In genomic region chr10:67383352-67383751, GRCm38 (mm10) we compare ENCODE assay signal across 17 mouse cellular contexts.
"Had no signal": no experiment of that assay in that cellular context is flagged by ENCODE, and none has a peak within 500 bp of the region (broad histone marks: within the 10 kb centered on the region; RNA-seq: fewer than 3 reads in every experiment).

No protein-coding gene starts in this region.

- H3K27me3 ChIP-seq: midbrain, embryonic 13.5 days; midbrain, embryonic 15.5 days; neural tube, embryonic 13.5 days; neural tube, embryonic 15.5 days had no signal

- H3K4me2 ChIP-seq: lung, embryonic 14.5 days; midbrain, embryonic 13.5 days; midbrain, embryonic 15.5 days; neural tube, embryonic 13.5 days; neural tube, embryonic 15.5 days had no signal

- H3K9me3 ChIP-seq: midbrain, embryonic 10.5 days; midbrain, embryonic 13.5 days; midbrain, embryonic 15.5 days; neural tube, embryonic 13.5 days; neural tube, embryonic 15.5 days had no signal

- H3K4me1 ChIP-seq: midbrain, embryonic 10.5 days; midbrain, embryonic 13.5 days; midbrain, embryonic 15.5 days; neural tube, embryonic 13.5 days; neural tube, embryonic 15.5 days had no signal

- ATAC-seq: midbrain, embryonic 13.5 days; midbrain, embryonic 15.5 days had no signal

- H3K27ac ChIP-seq: midbrain, embryonic 10.5 days; midbrain, embryonic 13.5 days; midbrain, embryonic 15.5 days; neural tube, embryonic 13.5 days; neural tube, embryonic 15.5 days had no signal

- H3K9ac ChIP-seq: lung, embryonic 14.5 days; midbrain, embryonic 13.5 days; midbrain, embryonic 15.5 days; neural tube, embryonic 13.5 days; neural tube, embryonic 15.5 days had no signal

- H3K4me3 ChIP-seq: midbrain, embryonic 10.5 days; midbrain, embryonic 13.5 days; midbrain, embryonic 15.5 days; myocyte; neural tube, embryonic 13.5 days; neural tube, embryonic 15.5 days had no signal

- H3K36me3 ChIP-seq: midbrain, embryonic 10.5 days; midbrain, embryonic 13.5 days; midbrain, embryonic 15.5 days; neural tube, embryonic 13.5 days; neural tube, embryonic 15.5 days had no signal

- DNase-seq: lung, adult 18-20 months; lung, embryonic 14.5 days; lung, postnatal 10 days; lung, postnatal 4 days; right cerebral cortex, adult 18-20 months; right cerebral cortex, postnatal 25 days; right cerebral cortex, postnatal 4 days; spleen, adult 18-20 months; thymus, adult 18-20 months; thymus, postnatal 14 days; thymus, postnatal 36 days had no signal
